Mouse (Mus musculus) CH12F3 (cell line): ENCODE data around the gene Atg9a.
"Not testable (repeated sequence)": the region's sequence is repeated elsewhere in the genome, so short reads cannot be mapped to it uniquely, and the experiment has no call there.

ENCODE experiments used
- in situ Hi-C: fragments of 300-500 bp; cut with MboI; formaldehyde crosslinking; loops from 2 replicates; pipeline ENCODE4 v1.14.3; 2020; ENCODE audit warnings: low sequenced_read_pairs

Gene Atg9a

DNA sequence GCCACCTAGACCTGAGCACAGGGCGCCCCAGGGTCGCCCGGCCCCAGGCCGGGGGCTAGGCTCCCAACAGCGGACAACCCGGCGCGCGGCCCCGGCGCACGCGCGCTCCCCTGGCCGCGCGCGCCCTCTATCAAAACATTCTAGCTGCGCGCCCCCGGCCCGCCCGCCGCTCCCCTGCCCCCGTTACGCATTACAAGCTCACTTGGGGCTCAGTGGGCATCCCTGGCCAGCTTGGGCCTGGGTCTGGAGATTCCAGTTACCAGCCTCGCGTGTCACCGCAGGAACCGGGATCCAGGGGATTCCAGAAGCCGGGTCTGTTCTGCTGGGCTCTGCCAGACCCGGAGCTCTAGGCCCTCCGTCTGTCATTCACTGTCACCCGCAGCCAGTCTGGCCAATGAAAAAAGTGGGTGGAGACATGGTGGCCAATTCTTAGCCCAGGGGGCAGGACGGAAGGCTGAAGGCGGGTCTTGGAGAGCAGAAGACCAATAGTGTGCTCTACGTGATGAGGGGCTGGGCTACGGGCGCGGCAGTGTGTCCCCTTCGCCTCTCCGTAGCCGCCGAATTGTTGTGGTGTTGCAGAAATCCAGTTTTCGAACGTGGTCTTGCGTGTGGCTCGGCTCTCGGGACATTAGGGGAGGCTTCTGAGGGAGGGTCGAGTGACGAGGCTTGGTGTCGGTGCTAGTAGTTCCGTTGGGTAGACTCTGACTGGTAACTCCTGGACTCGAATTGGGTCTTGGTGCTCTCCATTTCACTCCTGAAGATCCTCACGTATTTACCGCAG lies at the start of gene Atg9a, which contains the start of gene Ankzf1:
Gene Atg9a, minus strand, starts transcription at position 575 of the 781 bp plus-strand sequence.
Gene Ankzf1, plus strand, starts transcription at position 530 of the 781 bp plus-strand sequence.
- in situ Hi-C loops: no loop called here

DNA sequence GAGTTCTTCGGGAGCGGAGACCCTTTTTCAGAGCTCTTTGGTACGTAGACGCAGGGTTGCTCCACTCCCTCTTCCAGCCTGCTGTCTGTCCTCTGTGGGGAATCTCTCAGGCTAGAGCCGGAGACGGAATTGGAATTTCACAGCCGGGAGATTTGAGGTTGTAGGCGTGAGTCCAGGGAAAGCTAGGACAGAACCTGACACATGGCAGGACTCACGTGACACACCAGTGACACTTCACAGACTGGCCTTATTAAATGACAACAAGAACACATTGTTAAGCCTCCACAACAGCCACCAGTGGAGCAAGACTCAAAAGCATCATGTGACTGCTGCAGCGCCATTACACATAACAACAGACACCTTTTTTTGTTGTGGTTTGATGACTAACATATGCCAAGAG lies 47.6 kb upstream of the Atg9a start:
- in situ Hi-C loops: no loop called here

- in situ Hi-C loops: no loop called here
These were observed 44.4 kb upstream of the Atg9a start, which contains the start of gene Dnajb2 for GRCm38 (mm10) chr1:75236117-75237050. TSS of gene Dnajb2 (plus strand) at chr1:75236406.

DNA sequence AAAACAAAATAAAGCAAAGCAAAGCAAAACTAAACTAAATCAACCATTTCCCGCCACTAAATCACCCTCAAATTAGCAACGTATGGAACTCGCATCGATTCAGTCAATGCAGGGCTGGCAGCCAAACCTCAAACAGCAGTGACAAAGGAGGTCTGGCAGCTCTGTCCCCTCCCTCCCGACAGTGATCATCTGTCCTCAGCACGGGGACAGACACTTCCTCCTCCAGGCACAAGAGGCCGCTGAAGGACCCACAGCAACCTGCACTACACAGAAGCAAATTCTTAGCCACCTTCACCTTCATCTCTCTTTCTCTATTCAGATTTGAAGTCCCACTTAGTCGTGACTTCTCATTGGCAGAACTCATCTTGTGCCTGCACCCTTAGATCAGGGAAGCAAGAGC lies 42.6 kb upstream of the Atg9a start:
- in situ Hi-C loops: no loop called here

DNA sequence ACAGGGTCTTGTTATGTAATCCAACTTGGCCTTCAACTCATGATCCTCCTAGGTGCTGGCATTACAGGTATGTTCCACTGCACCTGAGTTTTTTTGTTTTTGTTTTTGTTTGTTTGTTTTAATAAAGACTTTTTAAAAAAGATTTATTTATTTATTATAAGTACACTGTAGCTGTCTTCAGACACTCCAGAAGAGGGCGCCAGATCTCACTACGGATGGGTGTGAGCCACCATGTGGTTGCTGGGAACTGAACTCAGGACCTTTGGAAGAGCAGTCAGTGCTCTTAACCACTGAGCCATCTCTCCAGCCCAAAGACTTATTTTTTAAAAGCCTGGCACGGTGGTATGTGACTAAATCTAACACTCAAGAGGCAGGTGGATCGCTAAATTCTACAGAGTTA lies 40.5 kb upstream of the Atg9a start:
- in situ Hi-C loops: not testable (repeated sequence)

GRCm38 (mm10) chr1:75231664-75232152 lies 39.7 kb upstream of the Atg9a start, which contains the start of gene A630095N17Rik:
TSS of gene A630095N17Rik (minus strand) at chr1:75232102.
- in situ Hi-C loops: no loop called here

GRCm38 (mm10) chr1:75231224-75231623 lies 39.2 kb upstream of the Atg9a start:
- in situ Hi-C loops: no loop called here

- in situ Hi-C loops: no loop called here
These were observed 38.5 kb upstream of the Atg9a start for GRCm38 (mm10) chr1:75230335-75230994.

DNA sequence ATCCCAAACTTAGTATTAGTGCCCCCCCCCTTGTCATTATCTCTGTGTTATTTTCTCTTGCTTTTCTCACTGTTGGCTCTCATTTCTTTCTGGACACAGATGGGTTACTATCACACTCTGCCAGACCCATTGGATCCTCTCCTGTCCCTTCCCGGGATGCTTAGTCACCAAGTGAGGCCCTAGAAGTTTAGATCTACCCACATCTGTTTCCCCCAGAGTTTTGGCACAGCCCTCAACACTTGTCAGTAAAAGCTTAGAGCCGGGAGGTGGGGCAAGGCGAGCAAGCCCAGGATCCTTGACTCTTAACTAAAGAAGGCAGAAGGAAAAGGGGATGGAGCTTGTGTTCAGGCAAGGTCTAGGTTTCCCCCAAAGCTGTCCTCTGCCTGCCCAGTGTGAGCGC lies 37.2 kb upstream of the Atg9a start:
- in situ Hi-C loops: no loop called here

GRCm38 (mm10) chr1:75227653-75228052 lies 35.7 kb upstream of the Atg9a start:
- in situ Hi-C loops: no loop called here

DNA sequence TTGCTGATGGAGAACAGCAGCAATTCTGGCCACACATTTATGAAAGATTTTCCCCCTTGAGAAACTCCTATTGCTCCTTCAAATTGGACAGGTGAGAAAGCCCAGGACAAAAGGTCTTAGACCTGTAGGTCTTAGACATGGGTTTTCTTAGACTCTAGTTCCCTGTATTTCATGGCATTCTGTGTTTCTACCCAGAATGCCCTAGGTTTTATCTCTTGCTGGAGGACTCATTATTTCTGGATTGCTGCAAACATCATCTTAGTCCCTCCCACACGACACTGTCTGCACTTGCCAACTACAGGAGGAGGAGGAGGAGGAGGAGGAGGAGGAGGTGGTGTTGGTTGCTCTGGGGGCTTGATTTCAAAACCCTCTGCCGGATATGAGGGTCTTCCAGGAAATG lies 34.1 kb upstream of the Atg9a start:
- in situ Hi-C loops: no loop called here

GRCm38 (mm10) chr1:75225473-75225872 lies 33.5 kb upstream of the Atg9a start:
- in situ Hi-C loops: no loop called here

DNA sequence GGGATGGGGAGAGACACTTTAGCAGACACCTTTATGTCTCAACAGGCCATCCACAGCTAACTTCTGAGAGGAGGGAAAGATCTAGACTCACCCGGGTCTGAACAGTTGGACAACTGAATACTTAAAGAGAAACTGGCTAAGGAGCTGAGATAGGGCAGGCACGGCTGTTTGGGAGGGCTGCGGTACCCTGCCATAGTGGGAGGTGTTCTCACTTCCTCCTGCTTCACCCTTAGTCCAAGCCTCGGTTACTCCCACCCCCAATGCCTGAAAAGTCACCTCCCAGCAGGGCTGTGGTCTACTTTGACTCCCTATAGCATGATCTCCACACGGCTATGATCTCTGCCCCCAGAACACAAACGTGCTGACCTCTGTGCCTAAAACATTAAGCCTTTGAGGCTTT lies 31.5 kb upstream of the Atg9a start:
- in situ Hi-C loops: no loop called here

DNA sequence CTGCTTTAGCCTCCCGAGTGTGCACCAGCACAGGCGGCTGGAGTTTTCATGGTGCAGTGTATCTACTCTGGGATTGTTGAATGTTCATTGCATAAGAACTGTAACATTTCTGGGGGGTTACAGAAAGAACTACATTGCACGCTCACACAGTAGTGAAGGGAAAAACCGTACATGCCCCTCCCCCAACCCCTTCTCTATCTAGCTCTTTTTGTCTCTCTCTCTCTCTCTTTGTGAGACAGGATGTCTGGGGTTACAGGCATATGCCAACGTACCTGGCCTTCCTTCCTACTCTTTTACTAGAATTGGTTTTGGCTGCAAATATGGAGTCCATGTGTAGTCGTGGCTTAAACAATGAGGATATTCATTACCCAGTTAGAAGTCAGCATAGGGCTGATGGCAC lies 30.9 kb upstream of the Atg9a start:
- in situ Hi-C loops: no loop called here

- in situ Hi-C loops: no loop called here
These were observed 29.5 kb upstream of the Atg9a start for GRCm38 (mm10) chr1:75221538-75221937.

- in situ Hi-C loops: no loop called here
These were observed 27.5 kb upstream of the Atg9a start, which contains the start of gene Tuba4a for GRCm38 (mm10) chr1:75219531-75219930. TSS of gene Tuba4a (minus strand) at chr1:75219865.

GRCm38 (mm10) chr1:75219078-75219477 lies 27.1 kb upstream of the Atg9a start:
- in situ Hi-C loops: no loop called here

DNA sequence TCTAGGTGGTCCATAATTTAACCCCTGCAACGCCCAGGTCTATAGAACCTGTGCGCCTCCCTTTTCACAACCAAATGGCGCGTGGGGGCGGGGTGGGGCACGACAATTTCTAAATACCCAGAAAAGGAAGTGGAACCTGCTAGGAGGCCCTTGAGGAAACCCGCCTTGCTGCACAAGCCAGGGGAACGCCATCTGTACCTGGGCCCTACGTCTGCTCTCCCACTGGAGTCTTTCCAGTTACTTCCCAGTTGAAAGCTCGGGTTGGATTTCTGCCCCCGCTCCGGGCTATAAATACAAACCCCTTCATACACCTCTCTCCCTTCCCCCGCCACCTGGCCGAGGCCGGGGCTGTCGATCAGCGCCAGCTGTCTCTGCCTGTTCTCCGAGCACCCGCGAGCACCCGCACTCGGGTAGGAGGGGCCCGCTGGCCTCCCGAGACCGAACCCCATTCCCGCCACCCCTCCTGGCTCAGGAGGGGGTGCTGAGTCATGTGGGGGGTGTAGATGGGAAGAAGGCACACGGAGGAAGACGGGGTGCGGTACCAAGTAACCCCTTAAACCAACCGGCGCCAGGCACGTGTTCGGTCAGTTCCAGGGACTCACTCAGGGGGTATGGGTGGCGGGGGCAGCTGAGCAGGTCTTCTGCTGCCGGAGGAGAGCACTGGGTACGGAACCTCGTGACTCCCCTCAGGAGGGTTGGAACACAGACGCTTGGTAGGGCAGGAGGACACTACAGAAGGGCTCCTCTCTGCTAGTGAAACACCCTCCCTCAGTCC lies 26.4 kb upstream of the Atg9a start:
- in situ Hi-C loops: no loop called here

GRCm38 (mm10) chr1:75217893-75218226 lies 25.9 kb upstream of the Atg9a start:
- in situ Hi-C loops: no loop called here
